Mouse (Mus musculus) spleen, adult 10 weeks (tissue): ENCODE data around the gene Gm8660. TPM values are rescaled to one million over a fixed set of nuclear protein-coding genes. Genes with fewer than 3 reads are reported as not detected.

ENCODE experiments used
- polyA plus RNA-seq: library from polyadenylated mRNA; stranded (reverse); fragments of 350-450 nt; fragmentation: Illumina TruSeq; extraction: RNeasy Lipid Tissue Mini Kit (QIAGEN cat#74804); gene quantifications from one replicate; pipeline ENCODE4 v1.2.3, GENCODE M21; 2015; ENCODE audit warnings: low replicate concordance; ENCODE audit not compliant: insufficient read depth

Gm8660 gene
- polyA plus RNA-seq = not detected

GRCm38 (mm10) chr7:22370939-22371338 is at the start of gene Gm8660:
Gm8660 (minus strand) TSS chr7:22371039.

DNA sequence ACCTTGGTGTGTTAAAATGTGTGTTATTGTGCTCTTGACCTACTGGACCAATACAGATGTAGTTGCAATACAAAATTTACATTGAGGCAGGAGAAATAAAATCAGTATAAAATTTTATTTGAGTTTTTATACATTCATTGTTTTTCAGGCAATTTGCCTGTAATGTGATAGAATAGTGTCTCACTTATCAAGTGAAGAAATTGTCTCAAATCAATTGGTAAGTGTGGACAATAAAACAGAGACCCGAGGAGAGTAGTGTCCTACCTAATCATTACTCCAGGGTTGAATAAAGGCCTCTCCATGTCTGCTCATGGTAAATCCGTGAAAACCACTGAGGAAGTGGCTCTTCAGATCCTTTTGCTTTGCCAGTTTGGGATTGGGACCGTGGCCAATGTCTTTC is 42.4 kb upstream of the Gm8660 start, which contains the start of gene Vmn1r148:
Vmn1r148 (plus strand) TSS at position 301 of the 400 bp plus-strand sequence.

GRCm38 (mm10) chr7:22329617-22330016 is 41.2 kb downstream of the Gm8660 start, which contains the start of gene Gm4187:
Gm4187 (minus strand) TSS chr7:22329717.

Other genes starting within 250 kb of the Gm8660 start
- gene Gm10666, start 236.3 kb downstream of the Gm8660 start, polyA plus RNA-seq = not detected
- not detected for gene Vmn1r142, start 207.0 kb downstream of the Gm8660 start, polyA plus RNA-seq
- gene Vmn1r143, start 181.7 kb downstream of the Gm8660 start, polyA plus RNA-seq = not detected
- not detected for gene Gm8653, start 169.8 kb downstream of the Gm8660 start, polyA plus RNA-seq
- not detected for gene Gm8453, start 141.6 kb downstream of the Gm8660 start, polyA plus RNA-seq
- not detected for gene Gm4187, start 41.3 kb downstream of the Gm8660 start, polyA plus RNA-seq
- gene Vmn1r148, start 42.5 kb upstream of the Gm8660 start, polyA plus RNA-seq = not detected
- gene Vmn1r149, start 67.2 kb upstream of the Gm8660 start, polyA plus RNA-seq = not detected
- not detected for gene Gm10665, start 93.0 kb upstream of the Gm8660 start, polyA plus RNA-seq
- not detected for gene Vmn1r151, start 128.6 kb upstream of the Gm8660 start, polyA plus RNA-seq
- not detected for gene Vmn1r152, start 151.9 kb upstream of the Gm8660 start, polyA plus RNA-seq
- not detected for gene Gm8677, start 163.8 kb upstream of the Gm8660 start, polyA plus RNA-seq
- gene Gm4201, start 194.3 kb upstream of the Gm8660 start, polyA plus RNA-seq = not detected
- gene Gm4565, start 217.1 kb upstream of the Gm8660 start, polyA plus RNA-seq = not detected